Mouse (Mus musculus): Measurements from ENCODE around the gene Coro1b.

Coro1b gene

GRCm38 (mm10) chr19:4143759-4144268 lies 4.6 kb upstream of the Coro1b start, which contains the start of gene Cabp4:
Gene Cabp4, minus strand, starts transcription at chr19:4144033.
- DNase-seq (ENCODE audit: low spot score), result no peak

GRCm38 (mm10) chr19:4144550-4145498 lies 3.6 kb upstream of the Coro1b start:
- DNase-seq (ENCODE audit: low spot score), result no peak

GRCm38 (mm10) chr19:4145936-4146335 lies 2.5 kb upstream of the Coro1b start:
- DNase-seq (ENCODE audit: low spot score), result no peak

- DNase-seq (ENCODE audit: low spot score), result no peak
These were observed 1.9 kb upstream of the Coro1b start for GRCm38 (mm10) chr19:4146366-4147021.

GRCm38 (mm10) chr19:4147022-4147405 lies 1.4 kb upstream of the Coro1b start:
- no peak for DNase-seq (ENCODE audit: low spot score)

- no peak for DNase-seq (ENCODE audit: low spot score)
These were observed 483 bp upstream of the Coro1b start for GRCm38 (mm10) chr19:4147782-4148490.

GRCm38 (mm10) chr19:4148819-4149218 lies 400 bp downstream of the Coro1b start:
- no peak for DNase-seq (ENCODE audit: low spot score)

- DNase-seq (ENCODE audit: low spot score), result no peak
These were observed 864 bp downstream of the Coro1b start for GRCm38 (mm10) chr19:4149283-4149682.

GRCm38 (mm10) chr19:4149764-4150461 lies 1.5 kb downstream of the Coro1b start:
- no peak for DNase-seq (ENCODE audit: low spot score)

GRCm38 (mm10) chr19:4150567-4151487 lies 2.4 kb downstream of the Coro1b start:
- DNase-seq (ENCODE audit: low spot score), result no peak

GRCm38 (mm10) chr19:4151488-4151860 lies 3.1 kb downstream of the Coro1b start:
- no peak for DNase-seq (ENCODE audit: low spot score)

- DNase-seq (ENCODE audit: low spot score), result no peak
These were observed 3.5 kb downstream of the Coro1b start for GRCm38 (mm10) chr19:4151898-4152297.

GRCm38 (mm10) chr19:4152445-4153231 lies 4.2 kb downstream of the Coro1b start:
- DNase-seq (ENCODE audit: low spot score), result no peak

GRCm38 (mm10) chr19:4153232-4153654 lies 4.8 kb downstream of the Coro1b start, which contains the start of gene Ptprcap:
Gene Ptprcap, plus strand, starts transcription at chr19:4153604.
- no peak for DNase-seq (ENCODE audit: low spot score)

- DNase-seq (ENCODE audit: low spot score), result no peak
These were observed 6.2 kb downstream of the Coro1b start for GRCm38 (mm10) chr19:4154437-4155222.

GRCm38 (mm10) chr19:4155223-4156072 lies 7.0 kb downstream of the Coro1b start:
- DNase-seq (ENCODE audit: low spot score), result no peak

- DNase-seq (ENCODE audit: low spot score), result no peak
These were observed 7.7 kb downstream of the Coro1b start for GRCm38 (mm10) chr19:4156073-4156579.

GRCm38 (mm10) chr19:4156771-4157170 lies 8.4 kb downstream of the Coro1b start:
- no peak for DNase-seq (ENCODE audit: low spot score)
